Mouse (Mus musculus) splenic B cell, adult 2 months (primary cell): Measurements from ENCODE around the gene Syn3.
"Not testable (repeated sequence)": the region's sequence is repeated elsewhere in the genome, so short reads cannot be mapped to it uniquely, and the experiment has no call there.

ENCODE experiments used
- DNase-seq: peaks from one replicate; pipeline ENCODE4 v3.0.0-alpha.2; 2011; ENCODE audit warnings: low read depth, low spot score
- H3K27me3 ChIP-seq: 2 replicates; pipeline ENCODE4 v1.6.1; 2012; ENCODE audit warnings: mild to moderate bottlenecking, low read length, moderate library complexity, mixed read lengths; ENCODE audit not compliant: control insufficient read depth, poor library complexity, insufficient read depth, severe bottlenecking
- H3K36me3 ChIP-seq: 2 replicates; pipeline ENCODE4 v1.6.1; 2012; ENCODE audit warnings: mild to moderate bottlenecking, low read length, moderate library complexity, mixed read lengths; ENCODE audit not compliant: control insufficient read depth, poor library complexity, insufficient read depth, severe bottlenecking

The Syn3 gene

DNA sequence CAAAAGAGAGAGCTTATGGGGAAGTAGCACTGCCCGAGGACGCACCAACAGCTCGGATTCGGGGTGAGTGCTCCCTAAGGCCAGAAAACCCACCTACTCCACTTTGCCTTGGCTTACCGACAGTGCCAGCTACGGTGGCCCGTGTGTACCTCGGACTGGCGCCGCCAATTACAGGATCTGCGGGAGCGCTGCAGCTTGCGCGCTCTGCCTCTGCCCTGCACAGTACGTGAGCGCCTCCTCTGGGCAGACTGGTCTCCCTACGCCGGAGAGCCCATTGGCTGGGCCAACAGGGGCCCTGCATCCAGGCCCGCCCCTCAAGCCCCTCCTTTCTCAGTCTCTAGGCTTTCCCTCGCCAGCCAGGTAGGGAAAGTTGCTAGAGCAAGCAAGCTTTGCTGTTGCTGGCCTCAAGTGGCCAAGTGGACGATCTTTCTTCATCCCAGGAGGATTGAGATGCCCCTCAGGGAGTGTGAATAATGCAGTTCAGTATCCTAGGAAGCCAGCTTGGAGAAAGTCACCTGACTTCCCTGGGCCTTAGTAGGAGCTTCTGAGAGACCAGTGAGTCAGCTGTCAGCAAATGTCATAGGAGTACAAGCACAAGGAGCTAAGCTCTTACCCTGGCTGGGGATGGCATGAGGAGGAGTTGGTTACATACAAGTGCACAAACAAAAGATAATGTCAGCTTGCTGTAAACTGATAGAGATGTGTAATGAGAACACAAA is at the start of gene Syn3:
Gene Syn3 (minus strand): TSS at position 224 of the 719 bp plus-strand sequence.
- DNase-seq, result peak; percentile 39
- Histone ChIP-seq H3K36me3 (no peaks in the 10 kb centered on the region), H3K27me3 (no peaks in the 10 kb centered on the region)

DNA sequence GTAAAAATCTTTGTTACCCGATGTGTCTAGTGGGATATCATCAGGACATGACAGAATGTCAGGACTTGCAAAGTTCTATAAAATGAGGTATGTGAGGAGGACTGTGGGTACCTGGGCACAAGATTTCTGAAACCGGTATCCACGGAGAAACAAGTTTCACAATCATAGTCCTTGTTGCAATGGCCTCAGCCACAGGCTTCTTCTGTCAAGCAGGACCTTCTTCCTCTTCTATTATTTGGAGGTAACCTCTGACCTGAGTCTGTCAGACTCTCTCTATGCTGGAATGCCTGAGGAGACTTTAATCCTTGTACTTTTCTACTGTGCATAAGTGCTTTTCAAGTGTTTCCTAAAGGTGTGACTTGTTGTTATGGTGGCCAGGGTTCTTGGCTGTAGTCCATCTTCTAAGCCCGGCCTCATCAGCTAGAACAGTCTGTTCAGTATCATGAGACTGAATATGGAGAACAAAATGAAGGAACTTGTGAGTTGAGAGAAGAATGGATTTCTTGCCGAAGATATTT is 27.7 kb upstream of the Syn3 start:
- not testable (repeated sequence) for H3K27me3 ChIP-seq, H3K36me3 ChIP-seq, DNase-seq

DNA sequence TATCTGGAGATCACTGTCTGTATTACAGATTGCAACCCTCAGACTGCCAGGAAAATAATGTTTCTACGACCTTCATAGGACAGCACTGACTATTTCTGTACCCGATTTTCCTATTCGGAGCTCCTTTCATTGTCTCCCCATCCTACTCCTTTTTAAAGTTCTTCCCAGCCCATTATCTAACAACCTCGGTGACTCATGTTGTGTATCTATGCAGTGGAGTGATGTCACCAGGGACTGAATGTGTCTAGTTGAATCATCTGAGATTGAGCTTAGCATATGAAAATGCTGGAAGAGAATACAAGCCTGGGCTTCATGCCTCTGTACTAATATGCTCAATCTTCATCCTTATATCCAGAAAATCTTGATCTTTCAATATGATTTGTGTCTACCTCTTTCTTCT is 15.1 kb upstream of the Syn3 start:
- H3K36me3 ChIP-seq, result no peaks in the 10 kb centered on the region
- H3K27me3 ChIP-seq, result no peaks in the 10 kb centered on the region
- DNase-seq, result no peak

DNA sequence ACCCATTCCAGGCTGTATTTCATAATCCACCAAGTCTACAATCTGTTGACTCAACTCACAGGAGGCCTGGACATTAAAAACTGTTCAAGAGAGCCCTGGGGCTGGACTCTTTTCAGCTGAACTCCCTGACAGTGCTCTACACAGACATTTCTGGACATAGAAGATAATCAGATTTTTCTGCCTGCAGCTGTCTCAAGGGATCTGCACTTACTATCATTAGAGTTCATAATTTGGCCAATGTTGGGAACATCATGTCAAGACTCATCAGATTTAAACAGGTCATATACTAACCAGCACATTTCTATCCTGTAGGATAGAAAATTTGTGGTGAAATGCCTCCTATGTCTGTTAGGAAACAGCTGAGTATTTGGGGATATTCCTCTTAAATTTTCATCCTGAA is 12.2 kb upstream of the Syn3 start:
- Histone ChIP-seq H3K27me3 (no peaks in the 10 kb centered on the region), H3K36me3 (no peaks in the 10 kb centered on the region)
- DNase-seq, result no peak

DNA sequence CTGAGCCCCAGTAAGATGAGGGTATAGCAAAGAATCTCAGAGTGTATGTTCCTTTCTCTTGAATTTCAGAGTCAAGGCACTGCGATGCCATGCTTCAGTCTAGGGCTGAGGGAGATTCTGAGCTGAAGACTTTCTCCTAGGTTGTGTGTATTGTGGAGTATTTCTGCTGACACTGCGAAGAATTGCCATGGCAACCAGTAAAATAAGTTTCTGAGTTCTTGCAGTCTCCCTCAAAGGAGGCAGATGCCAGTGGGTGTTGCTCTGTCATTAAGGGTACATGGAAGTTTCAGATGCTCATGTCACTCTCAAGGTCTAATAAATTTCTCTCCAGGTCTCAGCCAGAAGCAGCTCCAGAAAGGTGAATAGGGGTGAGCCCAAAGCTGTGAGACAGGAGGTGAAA is 3.4 kb upstream of the Syn3 start:
- Histone ChIP-seq H3K27me3 (no peaks in the 10 kb centered on the region), H3K36me3 (no peaks in the 10 kb centered on the region)
- DNase-seq, result no peak

DNA sequence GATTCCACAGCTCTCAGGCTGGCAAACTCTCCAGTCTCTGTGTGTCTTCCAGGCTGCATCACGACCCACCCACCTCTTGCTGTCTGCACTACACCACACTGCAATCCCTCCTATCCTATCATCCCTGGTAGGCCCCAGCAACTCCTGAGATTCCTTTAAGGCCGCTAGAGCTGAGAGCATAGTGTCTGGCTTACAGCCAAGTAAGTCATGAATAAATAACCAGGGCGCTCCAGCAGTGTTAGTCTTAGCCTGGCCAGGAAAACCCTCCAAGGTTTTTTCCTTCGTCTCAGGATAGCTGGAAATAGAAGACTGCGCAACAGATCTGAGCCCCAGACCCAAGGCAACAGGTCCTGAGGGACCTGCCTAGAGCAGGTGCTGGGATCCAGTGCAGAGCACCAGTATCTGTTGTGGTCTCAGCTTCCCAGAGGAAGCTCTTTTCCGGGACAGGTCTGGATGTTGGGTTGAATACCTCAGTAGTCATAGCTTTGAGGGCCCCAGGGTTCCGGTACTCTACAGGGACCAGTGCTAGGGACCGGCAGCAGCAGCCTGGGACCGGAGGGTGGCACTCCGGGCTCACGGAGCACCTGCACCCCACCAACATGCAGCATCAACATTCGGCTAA is 534 bp downstream of the Syn3 start:
- Histone ChIP-seq H3K27me3 (no peaks in the 10 kb centered on the region), H3K36me3 (no peaks in the 10 kb centered on the region)
- DNase-seq, result peak; percentile 3

DNA sequence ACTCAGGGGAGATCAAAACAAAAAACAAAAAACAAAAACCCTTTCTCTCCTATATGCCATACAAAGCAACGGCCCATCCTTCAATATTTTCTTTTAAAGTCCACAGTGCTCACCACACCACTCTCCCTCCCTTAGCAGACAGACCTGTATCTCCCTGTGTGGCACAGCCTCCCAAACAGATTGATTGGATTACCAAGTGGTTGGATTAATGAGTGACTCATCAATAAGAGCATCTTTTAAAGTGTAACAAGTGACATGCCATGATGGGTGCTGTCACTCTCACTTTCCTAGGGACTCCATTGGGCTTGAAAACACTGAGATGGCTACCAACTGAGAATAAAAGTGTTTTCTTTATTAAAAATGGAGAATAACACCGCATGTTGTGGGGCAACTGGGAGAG is 2.8 kb downstream of the Syn3 start:
- H3K36me3 ChIP-seq, result no peaks in the 10 kb centered on the region
- no peak for DNase-seq
- no peaks in the 10 kb centered on the region for H3K27me3 ChIP-seq

DNA sequence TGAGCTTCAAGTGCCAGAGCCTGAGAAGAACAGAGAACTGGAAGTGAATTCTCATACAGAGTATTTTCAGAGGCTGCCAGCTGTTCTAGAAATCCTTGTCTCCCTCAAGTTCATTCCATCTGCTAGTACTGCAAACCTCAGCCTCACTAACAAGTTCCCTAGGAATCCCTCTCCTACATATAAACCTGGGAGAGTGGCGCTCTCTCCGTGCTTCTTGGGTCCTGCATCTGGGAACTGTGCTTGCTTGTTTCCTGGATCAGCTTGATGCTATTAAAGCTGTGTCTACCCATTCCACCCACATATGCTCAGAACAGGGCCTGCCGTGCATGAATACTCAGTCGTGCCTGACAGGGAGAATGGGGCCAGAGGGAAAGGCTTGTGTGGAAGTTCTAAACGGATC is 5.6 kb downstream of the Syn3 start:
- DNase-seq, result no peak
- H3K36me3 ChIP-seq, result no peaks in the 10 kb centered on the region
- H3K27me3 ChIP-seq, result no peaks in the 10 kb centered on the region

DNA sequence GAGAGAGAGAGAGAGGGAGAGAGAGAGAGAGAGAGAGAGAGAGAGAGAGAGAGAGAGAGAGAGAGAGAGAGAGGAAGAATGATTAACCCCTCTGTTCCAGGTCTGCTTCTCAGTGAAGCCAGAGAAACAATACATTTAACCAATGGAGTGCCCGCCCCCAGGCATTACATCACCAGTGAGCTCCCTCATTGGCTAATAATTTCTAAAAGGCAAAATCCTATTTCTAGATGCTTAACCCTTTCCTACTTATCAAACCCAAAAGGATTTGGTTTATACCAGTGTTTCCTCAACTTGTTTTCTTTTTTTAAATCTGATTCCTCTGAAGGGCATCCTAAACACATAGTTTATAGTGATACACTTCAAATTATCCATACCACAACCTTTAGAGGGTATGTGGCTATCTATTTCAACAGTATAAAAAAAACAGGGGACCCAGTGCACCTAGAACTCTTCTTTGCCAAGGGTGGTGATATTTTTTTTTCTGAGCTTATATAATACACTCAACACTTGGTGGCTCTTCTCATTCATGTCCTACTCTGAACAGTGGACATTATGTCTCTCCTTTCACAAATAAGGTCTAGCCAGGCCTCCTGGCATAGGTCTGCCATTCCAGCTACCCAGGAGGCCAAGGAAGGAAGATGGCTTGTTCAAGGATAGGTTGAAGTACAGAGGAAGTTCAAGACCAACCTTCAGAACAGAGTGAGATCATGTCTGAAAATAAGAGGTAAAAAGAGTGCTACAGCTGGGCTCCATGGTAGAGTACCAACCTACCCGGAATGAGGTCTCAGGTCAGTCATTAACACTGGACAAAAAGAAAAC is 6.4 kb downstream of the Syn3 start:
- H3K36me3 ChIP-seq, result no peaks in the 10 kb centered on the region

DNA sequence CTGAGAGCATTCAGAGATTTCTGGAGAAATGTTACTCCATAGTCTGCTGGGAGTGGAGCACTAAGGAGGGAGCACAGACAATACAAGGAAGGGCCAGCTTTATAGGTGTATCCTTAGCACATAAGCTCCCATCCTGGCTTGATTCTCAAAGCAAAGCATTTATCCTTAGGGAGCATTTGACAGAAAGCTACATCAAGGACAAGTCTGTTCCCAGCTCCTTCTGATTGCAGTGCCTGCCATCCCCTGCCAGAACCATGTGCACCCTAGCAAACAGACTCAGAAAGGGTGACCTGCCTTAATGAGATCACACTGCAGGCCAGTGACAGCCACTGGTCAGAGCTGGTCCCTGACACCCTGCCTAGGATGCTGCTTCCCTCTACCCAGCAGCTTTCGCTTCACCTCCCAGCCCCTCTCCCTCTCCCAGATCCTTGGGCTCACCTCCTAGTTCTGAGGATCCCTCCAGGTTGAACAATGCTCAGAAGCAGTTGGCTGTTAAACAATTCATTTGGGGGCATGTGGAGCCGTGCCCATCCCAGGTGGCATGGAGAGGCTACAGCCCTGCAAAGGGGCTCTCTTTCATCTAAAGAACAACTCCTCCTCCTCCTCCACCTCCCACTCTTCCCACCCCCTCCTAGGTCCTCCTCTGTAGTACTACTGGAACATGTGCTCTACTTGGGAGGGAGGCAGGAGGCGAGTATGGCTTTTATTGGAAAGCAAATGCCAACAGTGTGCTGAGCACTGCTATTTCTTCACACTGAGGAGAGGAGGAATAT is 7.2 kb downstream of the Syn3 start:
- Histone ChIP-seq H3K36me3 (no peaks in the 10 kb centered on the region), H3K27me3 (no peaks in the 10 kb centered on the region)
- no peak for DNase-seq

More for the DNA sequence above, 6.4 kb downstream of the Syn3 start:
- no peak for DNase-seq
- no peaks in the 10 kb centered on the region for H3K27me3 ChIP-seq

DNA sequence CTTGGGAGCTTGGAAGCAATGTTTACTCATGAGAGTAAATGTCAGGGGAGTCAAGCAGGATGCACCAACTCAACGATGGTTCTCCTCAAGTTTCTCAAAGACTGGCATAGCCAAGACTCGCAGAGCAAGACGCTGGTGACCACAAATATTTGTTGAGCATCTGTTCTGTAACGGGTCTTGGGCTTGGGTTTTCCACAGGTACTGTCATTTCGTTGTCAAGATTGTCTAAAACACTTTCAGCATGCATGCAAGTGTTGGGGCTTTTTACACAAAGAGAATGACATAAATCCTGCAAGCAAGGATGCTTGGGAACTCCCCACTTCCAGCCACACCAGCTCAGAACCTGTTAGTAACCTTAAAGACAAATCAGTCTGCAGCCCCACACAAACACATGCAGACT is 10.2 kb downstream of the Syn3 start:
- no peaks in the 10 kb centered on the region for H3K36me3 ChIP-seq
- H3K27me3 ChIP-seq, result no peaks in the 10 kb centered on the region
- DNase-seq, result no peak

DNA sequence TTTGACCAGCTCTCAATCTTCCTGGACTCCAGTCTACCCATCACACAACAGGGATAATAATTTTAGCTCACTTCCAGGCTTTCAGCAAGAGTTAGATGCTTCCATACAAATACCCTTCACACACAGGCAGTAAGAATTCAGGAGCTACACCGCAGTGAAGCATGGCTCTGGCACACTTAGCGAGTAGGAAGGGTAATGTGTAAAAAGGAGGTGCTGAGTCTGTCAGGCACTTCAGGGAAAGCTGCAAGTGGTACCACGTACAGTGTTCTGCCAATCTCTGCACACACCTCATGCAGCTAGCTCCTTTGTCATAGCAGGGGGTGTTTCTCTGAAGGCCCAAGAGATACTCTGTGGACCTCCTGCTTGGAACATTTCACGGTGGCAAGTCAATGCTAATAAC is 12.7 kb downstream of the Syn3 start:
- DNase-seq, result no peak
- no peaks in the 10 kb centered on the region for H3K36me3 ChIP-seq
- H3K27me3 ChIP-seq, result no peaks in the 10 kb centered on the region

DNA sequence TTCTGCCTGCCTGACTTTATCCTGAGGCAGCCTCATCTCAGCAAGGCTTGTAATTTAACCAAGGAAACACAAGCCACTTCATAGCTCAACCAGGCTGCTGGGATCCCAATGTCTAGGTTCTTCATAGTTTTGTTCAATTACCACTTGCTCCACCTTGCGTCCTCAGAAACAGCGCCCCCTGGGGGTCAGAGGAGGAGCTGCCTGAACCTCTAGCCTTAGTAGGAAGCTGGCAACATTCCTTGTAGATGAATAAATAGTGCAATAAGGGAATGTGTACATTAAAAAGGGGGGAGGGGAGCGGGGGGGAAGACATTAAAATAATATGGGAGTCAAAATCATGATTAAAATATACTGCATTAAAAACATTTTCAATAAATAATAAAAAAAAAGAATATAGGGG is 14.7 kb downstream of the Syn3 start:
- DNase-seq, result peak; percentile 24
- Histone ChIP-seq H3K36me3 (no peaks in the 10 kb centered on the region), H3K27me3 (no peaks in the 10 kb centered on the region)

DNA sequence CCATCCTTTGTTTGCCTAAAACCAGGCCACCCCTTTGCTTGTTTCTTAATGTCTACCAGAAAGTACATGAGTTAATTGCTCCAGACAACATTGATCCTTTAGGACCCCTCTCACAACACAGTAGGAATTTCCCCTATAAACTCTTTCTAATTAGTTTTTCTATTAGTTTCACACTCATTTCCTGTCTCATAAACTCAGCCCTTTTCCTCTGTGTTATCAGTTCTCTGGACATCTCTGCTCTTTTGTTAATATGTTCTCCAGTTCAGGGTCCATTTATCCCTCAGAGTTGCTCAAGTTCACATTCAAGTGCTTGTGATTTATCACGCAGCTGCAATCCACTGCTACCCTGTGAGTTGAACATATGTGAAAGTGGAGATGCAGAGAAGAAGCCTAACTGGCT is 16.2 kb downstream of the Syn3 start:
- no peaks in the 10 kb centered on the region for H3K27me3 ChIP-seq
- no peaks in the 10 kb centered on the region for H3K36me3 ChIP-seq
- DNase-seq, result no peak
